Mouse (Mus musculus) brown adipose tissue, adult 24 weeks (tissue): ENCODE data around the gene Kcnip1. TPM values are rescaled to one million over a fixed set of nuclear protein-coding genes. Genes with fewer than 3 reads are reported as not detected.

Experiments used
- H3K27ac ChIP-seq: fragments of 200-500 bp; replicated peaks from 2 replicates; pipeline ENCODE4 v1.5.1; 2012; ENCODE audit warnings: low read depth, mild to moderate bottlenecking, low read length
- H3K4me1 ChIP-seq: fragments of 200-500 bp; 2 replicates; pipeline ENCODE4 v1.6.1; 2012; ENCODE audit warnings: low read length, mixed read lengths; ENCODE audit not compliant: control insufficient read depth, insufficient read depth, insufficient read length
- H3K4me3 ChIP-seq: fragments of 200-500 bp; 2 replicates; pipeline ENCODE4 v1.5.1; 2012; ENCODE audit warnings: low read depth, mild to moderate bottlenecking, low read length, moderate library complexity; ENCODE audit not compliant: insufficient read depth
- polyA plus RNA-seq: library from polyadenylated mRNA; stranded (reverse); fragments of >200 nt; gene quantifications from 2 replicates; pipeline ENCODE4 v1.2.4, GENCODE M21; 2012; ENCODE audit not compliant: missing spikeins, insufficient read depth, insufficient read length

Kcnip1 gene
- polyA plus RNA-seq, 1 experiment, result not detected

DNA sequence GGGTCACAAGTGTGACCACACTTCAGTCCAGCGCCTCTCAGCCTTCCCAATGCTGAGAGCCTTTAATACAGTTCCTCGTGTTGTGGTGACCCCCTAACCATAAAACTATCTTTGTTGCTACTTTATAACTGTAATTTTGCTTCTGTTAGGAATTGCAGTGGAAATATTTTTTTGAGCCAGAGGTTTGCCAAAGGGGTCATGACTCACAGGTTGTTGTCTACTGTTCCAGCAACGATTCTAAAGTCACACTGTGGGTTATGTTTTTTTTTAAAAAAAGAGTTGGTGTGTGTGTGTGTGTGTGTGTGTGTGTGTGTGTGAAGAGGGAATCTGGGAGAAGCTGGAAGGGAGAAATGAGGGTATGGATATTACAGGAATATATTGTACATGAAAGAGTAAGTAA is 337.7 kb downstream of the Kcnip1 start:
- H3K4me1 ChIP-seq, result no peaks in the 10 kb centered on the region
- no peak overlapping the region for H3K27ac ChIP-seq
- no peak overlapping the region for H3K4me3 ChIP-seq

DNA sequence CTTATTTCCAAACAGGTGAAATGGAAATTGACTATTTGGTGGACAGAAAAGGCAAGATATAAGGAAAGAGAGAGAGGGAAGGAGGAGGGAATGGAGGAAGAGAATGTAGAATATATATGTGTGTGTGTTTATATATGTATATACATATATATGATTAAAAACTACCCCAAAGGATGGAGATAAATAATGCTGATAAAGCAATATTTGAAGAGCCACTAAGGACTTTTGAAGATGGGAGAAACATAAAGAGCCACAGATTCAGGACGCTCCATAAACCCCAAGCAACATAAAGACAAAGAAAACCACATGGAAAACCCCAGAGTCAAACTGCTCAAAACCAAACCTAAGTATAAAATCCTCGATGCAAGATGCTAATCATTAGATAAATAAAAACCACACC is 338.5 kb downstream of the Kcnip1 start:
- Histone ChIP-seq H3K4me3 (no peak overlapping the region), H3K27ac (no peak overlapping the region), H3K4me1 (no peaks in the 10 kb centered on the region)

DNA sequence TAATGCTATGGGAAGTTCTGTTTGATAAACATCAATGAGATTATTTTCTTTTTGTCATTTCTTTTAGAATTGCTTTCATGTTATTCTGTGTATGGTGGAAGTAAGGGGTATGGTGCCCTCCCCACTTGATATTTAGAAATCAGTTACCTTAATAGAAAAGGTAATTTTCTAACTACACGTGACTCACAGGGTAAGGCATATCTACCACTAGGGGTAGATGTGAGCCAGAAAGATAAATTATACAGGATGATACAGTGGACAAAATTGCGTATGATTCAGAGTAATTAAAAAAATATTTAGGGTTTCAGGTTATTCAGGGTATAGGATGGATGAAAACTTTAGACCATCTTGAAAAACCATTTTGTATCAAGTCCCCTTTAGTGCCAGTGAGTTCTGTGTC is 343.6 kb downstream of the Kcnip1 start:
- H3K4me1 ChIP-seq, result no peaks in the 10 kb centered on the region
- no peak overlapping the region for H3K27ac ChIP-seq
- H3K4me3 ChIP-seq, result no peak overlapping the region

DNA sequence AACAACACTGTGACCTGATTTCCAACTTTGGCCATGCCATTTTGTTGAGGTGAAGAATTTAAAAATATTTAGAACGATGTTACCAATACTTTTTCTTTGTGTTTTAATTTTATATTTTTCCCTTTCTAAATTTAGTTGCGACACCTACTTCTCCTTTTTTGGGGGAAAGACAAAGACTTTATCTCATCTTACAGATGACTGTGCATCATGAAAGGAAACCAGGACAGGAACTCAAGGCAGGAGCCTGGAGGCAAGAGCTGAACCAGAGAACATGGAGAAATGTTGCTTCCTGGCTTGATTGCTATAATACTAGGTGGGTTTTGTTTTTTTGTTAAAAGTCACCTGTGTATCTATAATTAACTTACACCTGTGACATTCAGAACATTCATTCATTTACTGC is 355.8 kb downstream of the Kcnip1 start:
- Histone ChIP-seq H3K27ac (no peak overlapping the region), H3K4me3 (no peak overlapping the region), H3K4me1 (no peaks in the 10 kb centered on the region)

DNA sequence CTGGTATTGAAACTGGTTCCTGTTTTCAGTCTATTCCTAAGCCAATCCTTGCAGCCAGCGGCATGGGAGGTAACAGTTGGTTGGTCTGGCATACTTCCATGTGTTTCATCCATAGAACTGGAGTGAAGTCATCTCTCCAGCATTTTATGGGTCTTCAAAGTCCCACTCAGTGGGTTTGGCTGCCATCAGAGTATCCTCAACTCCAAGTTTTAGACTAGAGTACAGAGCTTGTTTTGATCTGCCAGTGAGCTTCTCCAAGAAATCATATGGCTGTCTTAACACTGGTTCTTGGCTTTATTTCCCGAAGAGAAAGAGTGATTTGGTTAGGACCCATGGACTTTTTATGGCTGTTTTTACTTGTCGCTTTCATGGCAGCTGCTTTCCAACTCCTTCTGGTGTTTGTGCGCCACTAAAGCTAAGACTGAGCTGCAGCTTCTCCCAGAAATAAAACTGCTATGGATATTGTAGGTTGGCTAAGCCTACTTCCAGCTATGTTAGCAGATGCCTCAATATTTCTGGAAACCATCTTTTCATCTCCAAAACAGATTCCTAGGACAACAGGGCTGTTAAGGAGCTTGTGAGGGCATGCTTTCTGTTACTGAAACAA is 365.7 kb downstream of the Kcnip1 start:
- no peaks in the 10 kb centered on the region for H3K4me1 ChIP-seq
- no peak overlapping the region for H3K27ac ChIP-seq

DNA sequence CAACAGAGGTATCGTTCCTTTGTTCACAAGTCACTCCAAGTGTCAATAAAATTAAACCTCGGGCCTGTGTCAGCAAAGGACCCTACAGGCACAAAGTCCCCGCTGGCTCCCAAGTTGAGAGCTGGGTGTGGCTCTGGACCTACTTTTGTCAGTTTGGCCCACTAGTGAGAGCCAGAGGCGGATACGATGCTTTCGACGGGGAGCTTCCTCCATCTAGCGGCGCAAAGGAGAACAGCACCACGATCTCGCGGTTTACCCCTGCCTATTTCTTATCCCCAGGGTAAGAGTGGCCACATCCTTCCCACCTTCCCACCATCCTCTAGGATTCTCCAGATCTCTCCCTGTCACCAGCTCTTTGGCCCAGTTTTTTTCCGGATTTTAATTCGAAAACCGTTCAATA is 378.7 kb downstream of the Kcnip1 start:
- Histone ChIP-seq H3K27ac (no peak overlapping the region), H3K4me1 (no peaks in the 10 kb centered on the region), H3K4me3 (no peak overlapping the region)

More for the DNA sequence above, 365.7 kb downstream of the Kcnip1 start:
- no peak overlapping the region for H3K4me3 ChIP-seq

DNA sequence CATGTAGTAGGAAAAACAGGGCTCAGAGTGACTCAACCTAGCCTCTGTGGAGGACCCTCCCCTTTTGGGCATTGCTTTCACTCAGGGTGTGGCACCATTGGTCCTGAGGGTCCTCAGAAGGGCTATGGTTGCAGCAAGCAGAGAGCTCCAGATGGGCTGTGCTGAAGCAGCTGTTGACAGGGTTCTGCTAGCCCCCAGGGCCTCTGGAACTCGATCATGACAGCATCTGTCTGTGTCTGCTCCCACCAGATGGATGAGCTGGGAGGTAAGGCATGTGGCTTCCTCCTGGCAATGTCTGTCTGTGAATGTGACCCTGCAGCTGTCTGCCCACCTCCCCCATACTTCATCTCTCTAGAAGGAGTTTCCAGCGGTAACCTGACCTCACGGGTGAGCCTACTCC is 385.2 kb downstream of the Kcnip1 start:
- Histone ChIP-seq H3K4me1 (no peaks in the 10 kb centered on the region), H3K4me3 (no peak overlapping the region), H3K27ac (no peak overlapping the region)

DNA sequence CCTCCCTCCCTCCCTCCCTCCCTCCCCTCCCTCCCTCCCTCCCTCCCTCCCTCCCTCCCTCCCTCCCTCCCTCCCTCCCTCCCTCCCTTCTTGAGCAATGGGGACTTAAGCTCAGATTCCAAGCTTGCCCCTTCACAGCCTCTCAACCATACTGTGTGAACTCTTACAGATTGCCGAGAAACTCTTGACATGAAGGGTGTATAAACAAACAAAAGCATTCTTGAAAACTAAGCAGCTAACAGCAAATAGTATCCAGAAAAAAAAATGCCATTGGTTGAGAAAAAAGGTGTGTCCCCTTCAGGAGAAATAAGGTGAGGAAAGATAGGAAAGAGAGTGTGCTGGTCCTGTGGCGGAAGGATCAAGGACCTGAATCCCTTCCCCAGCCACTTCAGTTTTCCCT is 389.8 kb downstream of the Kcnip1 start:
- Histone ChIP-seq H3K27ac (no peak overlapping the region), H3K4me3 (no peak overlapping the region), H3K4me1 (no peaks in the 10 kb centered on the region)

DNA sequence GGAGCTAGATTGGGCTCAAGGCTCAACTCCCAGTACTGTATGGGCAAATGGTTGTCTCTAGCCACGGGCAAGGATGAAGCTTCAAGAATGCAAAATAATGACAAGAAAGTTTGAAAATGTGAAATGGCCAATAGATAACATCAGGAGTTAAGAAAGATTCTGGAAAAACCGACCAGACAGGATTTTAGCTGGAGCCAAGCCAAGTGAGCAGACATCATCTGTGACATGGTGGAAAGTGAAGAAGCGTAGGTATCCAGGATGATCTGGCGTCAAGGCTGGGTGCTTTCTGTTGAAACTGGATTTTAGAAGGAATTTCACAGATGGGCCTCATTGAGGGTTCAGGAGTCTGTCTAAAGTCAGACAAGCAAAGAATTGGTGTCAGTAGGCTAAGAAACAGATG is 394.0 kb downstream of the Kcnip1 start, which contains the start of gene D130052B06Rik:
TSS of gene D130052B06Rik (plus strand) at position 317 of the 400 bp plus-strand sequence.
- Histone ChIP-seq H3K4me3 (no peak within 1 kb of the TSS), H3K27ac (no peak within 1 kb of the TSS), H3K4me1 (no peaks in the 10 kb centered on the region)

DNA sequence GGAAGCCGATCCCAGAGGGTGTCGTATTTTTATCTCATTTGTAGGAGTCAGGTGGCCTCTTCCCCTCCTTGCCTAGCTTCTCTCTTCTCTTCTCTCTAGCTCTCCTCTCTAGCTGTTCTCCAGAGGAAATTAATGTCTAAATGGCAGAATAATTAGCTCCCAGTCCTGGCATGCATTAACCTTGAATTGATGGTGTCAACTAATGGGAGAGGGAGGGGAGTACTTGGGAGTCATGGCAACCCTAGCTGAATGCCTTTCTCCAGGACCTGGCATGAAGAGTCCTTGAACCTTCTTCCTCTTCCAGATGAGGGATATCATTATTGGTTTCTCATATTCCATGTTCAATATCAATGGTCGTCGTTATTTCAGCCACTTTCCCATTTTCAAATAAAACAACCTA is 396.3 kb downstream of the Kcnip1 start:
- H3K4me3 ChIP-seq, result no peak overlapping the region
- H3K4me1 ChIP-seq, result no peaks in the 10 kb centered on the region
- no peak overlapping the region for H3K27ac ChIP-seq

DNA sequence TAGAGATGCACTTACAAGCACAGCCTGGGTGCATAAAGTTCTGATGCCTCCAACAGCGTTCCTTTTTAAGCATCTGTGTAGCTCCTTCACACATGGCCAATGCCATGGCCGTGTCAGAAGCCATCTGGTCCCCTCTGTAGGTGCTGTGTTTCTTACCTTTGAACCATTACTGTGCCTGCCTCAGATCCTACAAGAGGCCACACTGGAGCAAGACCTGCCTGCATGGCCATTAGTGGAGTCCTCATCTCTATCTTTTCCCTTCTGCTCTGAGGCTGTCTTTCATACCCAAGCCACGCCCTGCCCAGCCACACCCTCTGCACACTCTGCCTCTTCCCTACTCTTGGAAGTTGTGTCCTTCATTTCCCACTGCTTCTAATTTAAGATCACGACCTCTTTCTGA is 400.1 kb downstream of the Kcnip1 start:
- H3K4me3 ChIP-seq, result no peak overlapping the region
- H3K4me1 ChIP-seq, result no peaks in the 10 kb centered on the region
- H3K27ac ChIP-seq, result no peak overlapping the region

DNA sequence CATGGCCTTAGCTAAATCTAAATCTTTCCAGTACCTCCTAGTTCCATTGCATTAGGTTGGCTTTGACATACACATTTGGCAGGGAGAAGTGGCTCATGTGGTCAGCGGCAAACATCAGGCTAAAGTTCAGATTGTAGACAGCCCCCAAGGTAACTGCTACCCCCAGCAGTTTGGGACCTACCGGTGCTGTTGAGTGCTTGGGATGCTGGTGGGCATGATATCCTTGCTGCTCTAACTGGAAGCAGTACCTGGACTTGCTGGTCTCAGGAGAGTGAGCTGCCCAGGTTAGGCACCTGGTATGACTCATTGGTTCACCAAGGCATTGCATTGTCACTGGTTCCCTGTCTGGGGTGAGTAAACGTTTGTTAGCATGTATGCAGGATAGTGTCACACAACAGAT is 402.2 kb downstream of the Kcnip1 start:
- no peaks in the 10 kb centered on the region for H3K4me1 ChIP-seq
- no peak overlapping the region for H3K27ac ChIP-seq
- no peak overlapping the region for H3K4me3 ChIP-seq

DNA sequence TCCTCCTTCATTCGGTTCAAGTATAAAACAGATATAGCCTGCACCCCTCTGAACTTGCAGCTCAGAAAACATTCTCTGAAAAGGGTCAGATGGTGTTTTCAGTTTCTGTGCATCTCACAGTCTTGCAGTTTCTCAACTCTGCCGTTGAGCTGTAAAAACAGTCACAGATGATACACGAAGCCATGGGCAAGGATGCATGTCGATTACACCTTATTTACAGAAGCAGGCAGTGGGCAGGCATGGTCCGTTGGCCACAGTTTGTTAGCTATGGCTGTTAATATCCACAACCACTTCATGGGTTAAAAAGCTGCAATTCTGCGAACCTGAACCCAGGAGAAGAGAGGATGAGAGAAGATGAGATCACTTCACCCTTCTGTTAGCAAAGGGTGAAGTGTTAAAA is 406.3 kb downstream of the Kcnip1 start:
- H3K4me1 ChIP-seq, result no peaks in the 10 kb centered on the region
- no peak overlapping the region for H3K4me3 ChIP-seq
- no peak overlapping the region for H3K27ac ChIP-seq

DNA sequence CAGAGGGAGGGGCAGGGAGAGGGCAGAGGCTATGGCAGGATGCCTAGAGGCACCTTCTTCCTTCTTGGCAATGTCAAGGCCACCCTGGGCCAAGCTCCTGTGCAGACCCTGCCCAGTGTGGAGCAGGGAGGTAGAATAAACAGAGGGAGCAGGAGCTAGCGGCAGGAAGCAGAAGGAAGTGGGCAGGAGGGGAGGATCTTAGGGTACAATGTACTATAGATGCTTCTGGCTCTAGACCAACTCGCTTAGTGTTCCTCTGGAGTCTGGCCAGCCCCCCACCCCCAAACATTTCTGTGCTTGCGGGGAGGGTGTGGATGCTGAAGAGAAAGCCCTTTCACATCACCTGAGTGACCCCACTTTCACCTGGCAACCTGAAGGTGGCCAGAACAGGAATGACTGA is 413.3 kb downstream of the Kcnip1 start:
- no peak overlapping the region for H3K27ac ChIP-seq
- H3K4me3 ChIP-seq, result no peak overlapping the region
- no peaks in the 10 kb centered on the region for H3K4me1 ChIP-seq
